Mouse (Mus musculus) cerebellum, postnatal 36 days (tissue): ENCODE measurements around the gene Phf10.
"Not testable (repeated sequence)": the region's sequence is repeated elsewhere in the genome, so short reads cannot be mapped to it uniquely, and the experiment has no call there.

ENCODE experiments used
- DNase-seq, 2 experiments: peaks; one replicate each; pipeline ENCODE4 v3.0.0; 2021 to 2022; ENCODE audit warnings: mixed read lengths in 2 of 2

The Phf10 gene

DNA sequence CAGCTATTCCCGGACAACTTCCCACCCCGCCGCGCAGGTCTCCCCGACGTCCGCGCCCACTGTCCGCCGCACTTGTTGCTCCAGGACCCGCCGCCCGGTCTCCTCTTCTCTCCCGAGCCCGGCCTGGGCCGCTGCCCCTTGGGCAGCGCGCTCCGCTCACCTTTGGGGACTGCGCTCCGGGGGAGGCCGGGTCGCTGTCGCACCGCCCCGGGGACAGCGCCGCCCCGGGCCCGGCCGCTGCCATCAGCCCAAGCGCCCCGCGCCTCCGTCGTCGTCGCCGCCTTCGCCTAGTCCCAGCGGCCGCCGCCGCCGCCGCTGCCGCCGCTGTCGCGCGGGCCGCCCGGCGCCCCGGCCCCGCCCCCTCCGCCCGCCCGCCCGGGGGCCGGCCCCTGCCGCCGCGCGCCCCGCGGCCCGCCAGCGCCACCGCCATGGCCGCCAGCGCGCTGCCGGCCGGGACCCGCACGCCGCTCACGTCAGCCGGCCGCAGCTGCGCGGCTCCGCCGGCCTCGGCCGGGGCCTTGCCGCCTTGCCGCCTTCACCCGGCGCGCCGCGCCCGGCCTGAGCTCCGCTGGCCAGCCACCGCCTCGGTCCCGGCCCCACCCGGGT, at the start of gene Phf10:
TSS of gene Phf10 (minus strand) at position 323 of the 606 bp plus-strand sequence.
- DNase-seq = peak; percentile 24 to 31

DNA sequence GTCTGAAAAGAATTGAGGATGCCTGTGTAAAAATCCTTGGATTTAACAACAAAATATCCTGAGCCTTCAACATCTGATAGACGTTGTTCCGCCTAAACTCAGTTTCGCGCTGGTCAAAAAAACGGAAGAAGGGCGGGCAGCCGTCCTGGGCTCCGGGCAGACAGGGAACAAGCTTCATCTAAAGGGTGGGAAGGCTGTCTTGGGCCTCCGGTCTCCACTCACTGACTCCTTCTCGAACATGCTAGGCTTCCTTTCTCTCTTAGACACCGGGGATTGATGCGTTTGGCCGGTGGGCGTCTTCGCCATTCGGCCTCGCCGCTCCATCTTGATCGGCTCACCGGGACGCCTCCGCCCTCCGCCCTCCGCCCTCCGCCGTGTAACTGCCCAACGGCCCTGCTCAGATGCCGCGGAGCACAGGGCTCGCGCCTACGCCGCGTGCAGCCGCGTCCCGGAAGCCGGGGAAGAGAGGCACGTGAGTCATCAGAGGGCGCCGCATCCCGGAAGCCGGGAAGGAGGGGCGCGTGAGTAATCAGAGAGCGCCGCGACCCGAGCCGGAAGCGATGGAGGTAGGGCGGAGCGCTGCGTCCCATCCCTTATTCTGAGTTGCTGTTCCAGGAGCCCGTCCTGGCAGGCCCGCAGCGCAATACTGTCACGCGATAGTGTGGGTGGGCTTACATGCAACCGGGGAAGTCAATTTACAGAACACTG, 48.8 kb upstream of the Phf10 start, which contains the start of gene Gm3435:
TSS of gene Gm3435 (plus strand) at position 471 of the 708 bp plus-strand sequence.
- DNase-seq = not testable (repeated sequence)

DNA sequence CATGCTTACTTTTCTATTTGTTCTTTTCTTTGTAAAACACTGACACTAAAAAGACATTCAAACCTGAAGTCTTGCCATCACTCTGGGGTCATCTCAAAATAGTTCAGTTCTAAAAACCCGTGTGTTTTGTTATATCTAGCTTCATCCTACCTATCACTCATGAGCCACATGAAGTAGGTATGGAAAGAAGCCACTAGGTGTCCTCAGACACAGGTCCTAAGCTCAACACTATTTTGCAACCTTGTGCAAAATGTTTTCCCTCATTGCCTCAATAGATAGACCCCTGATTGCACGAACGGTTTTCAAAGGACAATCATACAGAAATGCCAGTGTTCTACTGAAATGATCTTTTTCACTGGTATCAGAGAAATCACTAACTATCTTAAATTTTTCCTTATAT, 48.0 kb upstream of the Phf10 start:
- not testable (repeated sequence) for DNase-seq

DNA sequence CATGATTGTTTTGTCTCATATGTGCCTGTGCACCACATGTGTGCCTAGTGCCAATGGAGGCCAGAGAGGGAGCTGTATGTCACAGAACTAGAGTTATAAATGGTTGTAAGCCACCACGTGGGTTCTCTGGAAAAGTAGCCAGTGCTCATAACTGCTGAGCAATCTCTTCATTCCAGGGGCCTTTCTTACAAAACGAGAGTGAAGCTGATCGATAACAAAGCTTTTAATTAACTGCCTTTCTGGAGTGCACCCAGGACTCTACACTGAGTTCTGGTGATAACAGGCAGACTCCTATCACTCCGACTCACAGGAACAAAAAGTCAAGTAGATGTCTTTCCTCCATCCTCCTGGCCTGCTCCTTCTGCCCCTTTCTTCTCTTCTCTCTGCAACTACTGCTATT, 39.0 kb upstream of the Phf10 start:
- not testable (repeated sequence) for DNase-seq

DNA sequence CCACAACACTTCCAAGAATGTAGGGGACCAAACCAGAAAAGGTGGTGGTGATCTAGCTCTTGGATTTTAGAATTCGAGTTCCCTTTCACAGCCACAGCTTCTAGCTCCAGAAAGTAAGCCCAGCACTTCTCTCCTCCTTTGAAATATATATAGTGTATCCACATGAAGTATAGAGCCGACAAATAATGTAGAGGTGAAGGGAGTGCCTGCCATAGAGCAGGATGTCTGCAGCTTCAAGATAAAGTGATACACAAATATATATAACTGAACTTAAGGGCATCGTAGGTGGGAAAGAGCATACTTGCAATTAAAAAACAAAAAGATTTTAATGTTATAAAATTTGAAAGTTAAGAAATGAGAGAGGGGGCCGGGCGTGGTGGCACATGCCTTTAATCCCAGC, 33.1 kb upstream of the Phf10 start:
- DNase-seq = not testable (repeated sequence)

DNA sequence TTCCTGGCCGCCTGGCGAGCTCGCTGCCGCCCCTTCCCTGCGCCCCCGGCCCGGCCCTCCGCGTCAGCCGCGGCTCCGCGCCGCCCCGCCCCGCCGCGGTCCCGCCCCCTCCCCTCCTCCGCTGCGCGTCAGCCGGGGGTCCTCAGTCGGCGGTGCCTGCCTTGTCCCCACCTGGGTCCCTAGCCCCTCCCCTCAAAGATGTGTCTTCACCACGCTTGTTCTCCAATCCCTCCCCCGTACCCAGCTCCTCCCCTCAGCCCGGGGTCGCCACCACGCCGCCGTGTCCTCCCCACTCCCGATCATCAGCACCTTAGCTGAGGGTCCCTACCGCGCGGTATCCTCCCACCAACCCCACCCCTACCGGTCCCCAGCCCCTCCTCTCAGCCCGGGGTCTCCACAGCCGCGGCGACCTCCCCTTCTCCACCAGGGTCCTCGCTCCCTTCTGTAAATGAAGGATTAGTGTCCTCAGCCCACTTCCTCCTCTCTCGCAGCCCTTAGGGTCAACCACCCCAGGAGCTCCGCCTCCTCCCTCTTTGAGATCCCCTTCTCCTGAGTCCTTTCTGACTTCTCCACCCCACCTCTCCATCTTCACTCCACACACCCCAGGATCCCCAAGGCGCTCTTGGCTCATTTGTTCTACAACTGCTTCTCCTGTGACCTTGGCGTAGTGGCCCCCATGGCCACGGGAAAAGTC, 32.2 kb upstream of the Phf10 start:
- not testable (repeated sequence) for DNase-seq

DNA sequence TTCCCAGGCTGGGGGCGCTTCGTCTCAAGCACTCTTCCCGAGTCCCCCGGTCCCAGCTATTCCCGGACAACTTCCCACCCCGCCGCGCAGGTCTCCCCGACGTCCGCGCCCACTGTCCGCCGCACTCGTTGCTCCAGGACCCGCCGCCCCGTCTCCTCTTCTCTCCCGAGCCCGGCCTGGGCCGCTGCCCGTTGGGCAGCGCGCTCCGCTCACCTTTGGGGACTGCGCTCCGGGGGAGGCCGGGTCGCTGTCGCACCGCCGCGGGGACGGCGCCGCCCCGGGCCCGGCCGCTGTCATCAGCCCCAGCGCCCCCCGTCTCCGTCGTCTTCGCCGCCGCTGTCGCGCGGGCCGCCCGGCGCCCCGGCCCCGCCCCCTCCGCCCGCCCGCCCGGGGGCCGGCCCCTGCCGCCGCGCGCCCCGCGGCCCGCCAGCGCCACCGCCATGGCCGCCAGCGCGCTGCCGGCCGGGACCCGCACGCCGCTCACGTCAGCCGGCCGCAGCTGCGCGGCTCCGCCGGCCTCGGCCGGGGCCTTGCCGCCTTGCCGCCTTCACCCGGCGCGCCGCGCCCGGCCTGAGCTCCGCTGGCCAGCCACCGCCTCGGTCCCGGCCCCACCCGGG, 31.6 kb upstream of the Phf10 start:
- DNase-seq = not testable (repeated sequence)

DNA sequence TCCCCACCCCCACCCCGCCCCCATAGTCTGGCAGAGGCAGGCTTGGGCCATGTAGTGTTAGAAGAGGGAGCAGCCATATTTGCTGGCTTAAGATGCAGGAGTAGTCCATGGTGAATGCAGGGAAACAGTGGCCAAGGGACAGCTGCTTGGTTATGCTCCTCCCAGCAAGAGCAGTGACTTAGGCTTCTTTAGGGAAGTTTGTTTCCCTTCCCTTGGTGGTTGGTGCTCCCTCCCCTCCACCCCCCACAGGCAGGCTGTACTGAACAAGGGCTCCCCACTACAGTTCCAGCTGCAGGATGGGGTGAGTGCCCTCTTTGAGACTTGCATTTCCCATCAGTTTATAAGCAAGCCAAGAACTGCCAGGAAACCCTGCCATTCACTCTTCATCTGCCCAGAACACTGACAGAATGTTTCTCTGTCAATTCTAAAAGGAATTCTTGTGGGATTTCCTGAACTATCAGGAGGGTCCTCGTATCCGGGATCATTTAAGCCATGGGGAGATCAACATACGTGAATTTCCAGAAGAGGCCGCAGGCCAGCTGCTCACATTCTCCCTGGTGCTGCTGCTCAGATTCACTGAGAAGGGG, 29.1 kb upstream of the Phf10 start:
- not testable (repeated sequence) for DNase-seq

DNA sequence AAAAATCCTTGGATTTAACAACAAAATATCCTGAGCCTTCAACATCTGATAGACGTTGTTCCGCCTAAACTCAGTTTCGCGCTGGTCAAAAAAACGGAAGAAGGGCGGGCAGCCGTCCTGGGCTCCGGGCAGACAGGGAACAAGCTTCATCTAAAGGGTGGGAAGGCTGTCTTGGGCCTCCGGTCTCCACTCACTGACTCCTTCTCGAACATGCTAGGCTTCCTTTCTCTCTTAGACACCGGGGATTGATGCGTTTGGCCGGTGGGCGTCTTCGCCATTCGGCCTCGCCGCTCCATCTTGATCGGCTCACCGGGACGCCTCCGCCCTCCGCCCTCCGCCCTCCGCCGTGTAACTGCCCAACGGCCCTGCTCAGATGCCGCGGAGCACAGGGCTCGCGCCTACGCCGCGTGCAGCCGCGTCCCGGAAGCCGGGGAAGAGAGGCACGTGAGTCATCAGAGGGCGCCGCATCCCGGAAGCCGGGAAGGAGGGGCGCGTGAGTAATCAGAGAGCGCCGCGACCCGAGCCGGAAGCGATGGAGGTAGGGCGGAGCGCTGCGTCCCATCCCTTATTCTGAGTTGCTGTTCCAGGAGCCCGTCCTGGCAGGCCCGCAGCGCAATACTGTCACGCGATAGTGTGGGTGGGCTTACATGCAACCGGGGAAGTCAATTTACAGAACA, 17.4 kb upstream of the Phf10 start, which contains the start of the genes 9030025P20Rik and Gm3417:
TSS of gene 9030025P20Rik (plus strand) at position 107 of the 677 bp plus-strand sequence.
TSS of gene Gm3417 (minus strand) at position 429 of the 677 bp plus-strand sequence.
- DNase-seq = not testable (repeated sequence)

DNA sequence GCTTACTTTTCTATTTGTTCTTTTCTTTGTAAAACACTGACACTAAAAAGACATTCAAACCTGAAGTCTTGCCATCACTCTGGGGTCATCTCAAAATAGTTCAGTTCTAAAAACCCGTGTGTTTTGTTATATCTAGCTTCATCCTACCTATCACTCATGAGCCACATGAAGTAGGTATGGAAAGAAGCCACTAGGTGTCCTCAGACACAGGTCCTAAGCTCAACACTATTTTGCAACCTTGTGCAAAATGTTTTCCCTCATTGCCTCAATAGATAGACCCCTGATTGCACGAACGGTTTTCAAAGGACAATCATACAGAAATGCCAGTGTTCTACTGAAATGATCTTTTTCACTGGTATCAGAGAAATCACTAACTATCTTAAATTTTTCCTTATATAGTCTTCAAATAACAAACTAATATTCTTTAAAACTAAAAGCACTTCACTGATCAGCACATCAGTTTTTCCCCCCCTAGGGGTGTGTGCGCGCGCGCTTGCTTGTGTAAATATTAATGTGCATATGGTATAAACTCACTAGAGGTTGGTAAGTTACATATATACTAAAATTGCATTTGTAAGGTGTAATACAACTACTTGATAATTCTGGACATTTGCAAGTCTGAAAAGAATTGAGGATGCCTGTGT, 16.8 kb upstream of the Phf10 start:
- DNase-seq = not testable (repeated sequence)

DNA sequence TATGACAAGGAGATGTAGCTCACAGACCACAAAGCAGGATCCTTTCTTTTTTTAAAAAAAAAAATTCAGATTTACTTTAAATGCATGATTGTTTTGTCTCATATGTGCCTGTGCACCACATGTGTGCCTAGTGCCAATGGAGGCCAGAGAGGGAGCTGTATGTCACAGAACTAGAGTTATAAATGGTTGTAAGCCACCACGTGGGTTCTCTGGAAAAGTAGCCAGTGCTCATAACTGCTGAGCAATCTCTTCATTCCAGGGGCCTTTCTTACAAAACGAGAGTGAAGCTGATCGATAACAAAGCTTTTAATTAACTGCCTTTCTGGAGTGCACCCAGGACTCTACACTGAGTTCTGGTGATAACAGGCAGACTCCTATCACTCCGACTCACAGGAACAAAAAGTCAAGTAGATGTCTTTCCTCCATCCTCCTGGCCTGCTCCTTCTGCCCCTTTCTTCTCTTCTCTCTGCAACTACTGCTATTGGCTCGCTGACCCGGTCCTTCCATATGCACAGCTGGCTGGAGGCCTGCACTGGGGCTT, 7.4 kb upstream of the Phf10 start:
- DNase-seq = not testable (repeated sequence)

DNA sequence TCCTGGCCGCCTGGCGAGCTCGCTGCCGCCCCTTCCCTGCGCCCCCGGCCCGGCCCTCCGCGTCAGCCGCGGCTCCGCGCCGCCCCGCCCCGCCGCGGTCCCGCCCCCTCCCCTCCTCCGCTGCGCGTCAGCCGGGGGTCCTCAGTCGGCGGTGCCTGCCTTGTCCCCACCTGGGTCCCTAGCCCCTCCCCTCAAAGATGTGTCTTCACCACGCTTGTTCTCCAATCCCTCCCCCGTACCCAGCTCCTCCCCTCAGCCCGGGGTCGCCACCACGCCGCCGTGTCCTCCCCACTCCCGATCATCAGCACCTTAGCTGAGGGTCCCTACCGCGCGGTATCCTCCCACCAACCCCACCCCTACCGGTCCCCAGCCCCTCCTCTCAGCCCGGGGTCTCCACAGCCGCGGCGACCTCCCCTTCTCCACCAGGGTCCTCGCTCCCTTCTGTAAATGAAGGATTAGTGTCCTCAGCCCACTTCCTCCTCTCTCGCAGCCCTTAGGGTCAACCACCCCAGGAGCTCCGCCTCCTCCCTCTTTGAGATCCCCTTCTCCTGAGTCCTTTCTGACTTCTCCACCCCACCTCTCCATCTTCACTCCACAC, 583 bp upstream of the Phf10 start:
- DNase-seq = not testable (repeated sequence)

DNA sequence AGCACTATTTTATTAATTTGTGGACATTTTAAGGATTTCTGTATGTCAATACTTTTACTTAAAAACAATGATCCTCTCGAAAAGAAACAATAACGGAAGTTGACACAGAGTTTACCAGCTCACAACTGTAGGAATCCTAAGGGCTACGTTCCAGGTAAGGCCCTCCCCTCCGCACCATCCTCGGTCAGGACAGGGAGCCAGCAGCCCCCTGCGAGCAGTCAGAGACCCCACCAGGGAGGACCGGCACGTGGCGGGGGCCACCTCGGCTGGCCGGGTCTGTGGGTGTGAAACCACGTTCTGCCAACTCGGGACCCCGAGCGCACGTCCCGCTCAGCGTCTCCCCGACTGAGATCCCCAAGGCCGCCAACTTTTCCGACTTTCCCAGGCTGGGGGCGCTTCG, 553 bp downstream of the Phf10 start:
- DNase-seq = peak; percentile 8 to 20

DNA sequence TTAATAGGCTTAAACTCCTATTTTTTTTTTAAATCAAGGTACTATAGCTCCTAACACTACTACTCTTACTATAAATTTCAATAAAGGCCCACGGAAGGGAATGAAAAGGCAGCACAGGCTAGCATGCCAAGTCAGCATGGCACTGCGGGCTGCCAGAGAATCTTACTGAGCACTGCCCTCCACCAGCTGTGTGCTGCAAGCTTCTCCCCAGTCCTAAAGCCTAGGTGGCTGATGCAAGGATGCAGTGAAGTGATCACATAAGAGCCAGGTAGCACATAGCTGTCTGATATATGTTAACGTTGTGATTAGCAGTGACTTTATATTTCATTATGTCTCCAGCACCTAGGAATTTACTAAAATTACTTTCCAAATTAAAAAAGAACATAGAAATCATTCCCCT, 1.1 kb downstream of the Phf10 start:
- no peak for DNase-seq

DNA sequence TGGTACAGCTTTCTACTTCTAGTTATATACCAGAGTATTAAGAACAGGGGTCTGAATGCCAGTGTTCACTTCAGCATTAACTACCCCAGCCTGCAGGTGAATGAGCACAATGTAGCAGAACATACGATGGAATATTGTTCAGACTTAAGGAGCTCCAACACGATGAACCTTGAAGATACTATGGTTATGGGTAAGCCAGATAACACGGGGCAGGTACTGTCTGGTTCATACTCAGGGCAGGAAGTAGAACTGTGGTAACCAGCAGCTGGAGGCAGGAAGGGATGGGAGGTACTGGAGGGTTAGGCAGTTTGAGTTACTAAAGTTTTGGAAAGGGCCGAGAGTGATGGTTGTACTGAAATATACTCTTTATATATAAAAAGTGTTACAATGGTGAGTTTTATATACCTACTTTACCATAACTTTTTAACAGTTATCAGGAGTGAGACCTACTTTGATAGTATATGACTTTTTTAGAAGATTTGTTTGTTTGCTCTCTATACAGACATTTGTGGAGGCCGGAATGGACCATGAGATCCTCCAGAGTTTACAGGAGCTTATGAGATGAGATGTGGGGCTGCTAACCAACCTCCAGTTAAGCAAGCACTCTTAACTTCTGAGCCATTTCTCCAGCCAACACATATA, 2.3 kb downstream of the Phf10 start:
- DNase-seq = no peak

DNA sequence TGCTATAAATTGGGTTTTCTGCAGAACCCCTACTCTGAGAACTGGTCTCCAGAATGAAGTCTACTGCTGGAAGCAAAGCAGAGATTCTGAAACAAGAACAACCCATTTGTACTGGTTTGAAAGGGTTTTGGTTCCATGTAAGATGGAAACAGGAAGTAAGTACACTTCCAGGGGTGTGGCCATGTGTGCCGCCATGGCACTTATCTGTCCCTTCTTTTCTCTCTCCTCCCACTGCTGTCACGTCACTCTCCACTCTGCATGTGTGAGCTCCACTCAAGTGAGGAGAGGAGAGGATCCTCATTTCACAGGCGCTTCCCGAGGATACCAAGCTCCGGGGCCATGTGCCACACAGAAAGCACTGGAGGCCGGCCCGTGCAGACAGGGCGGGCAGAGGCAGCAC, 7.6 kb downstream of the Phf10 start:
- no peak for DNase-seq

DNA sequence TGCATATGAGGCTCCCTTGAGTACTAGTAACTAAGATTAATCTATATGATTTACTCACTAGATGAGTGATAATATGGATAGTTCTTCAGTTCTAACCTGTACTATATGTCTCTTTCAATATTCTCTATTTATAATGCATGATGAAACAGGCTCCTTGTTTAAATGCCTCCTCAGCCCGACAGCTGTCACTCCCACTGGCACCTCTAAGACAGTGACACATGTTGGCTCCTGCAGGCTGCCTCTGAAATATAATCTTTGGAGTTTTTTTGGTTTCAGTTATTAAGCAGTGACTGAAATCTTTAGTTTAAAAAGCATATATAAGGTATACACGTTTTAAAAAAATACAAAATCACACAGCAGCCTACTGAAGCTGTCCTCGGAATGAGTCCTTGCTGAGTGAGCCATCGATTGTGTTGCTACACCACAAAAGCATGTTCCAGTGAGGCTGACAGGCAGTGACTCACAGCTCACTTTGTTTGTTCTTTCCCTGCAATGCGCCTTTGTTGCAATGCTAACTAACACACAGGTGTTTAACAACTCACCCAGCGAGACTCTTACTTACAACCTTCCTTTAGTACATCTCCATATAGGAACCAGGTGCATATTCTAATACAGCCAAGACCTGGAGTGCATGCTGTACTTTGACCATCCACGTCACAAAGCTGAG, 11.8 kb downstream of the Phf10 start:
- no peak for DNase-seq

DNA sequence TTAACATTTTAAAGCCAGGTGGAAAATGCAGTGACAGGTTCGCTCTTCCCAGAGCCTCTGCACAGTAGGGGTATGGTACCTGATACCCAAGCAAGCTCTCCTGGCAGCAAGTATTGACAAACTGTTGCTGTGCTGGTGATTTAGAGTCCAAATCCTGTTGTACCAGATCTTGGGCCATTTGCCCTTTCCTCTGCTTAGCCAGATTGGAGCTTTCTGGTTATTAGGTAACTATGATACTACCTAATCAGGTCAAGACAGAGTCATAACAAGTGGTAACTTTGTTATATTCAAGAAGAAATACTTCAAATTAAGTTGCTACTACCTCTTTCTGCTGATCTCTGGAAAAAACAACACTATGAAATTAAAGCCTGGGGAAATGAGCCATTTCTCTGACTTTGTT, 16.5 kb downstream of the Phf10 start:
- DNase-seq = no peak

DNA sequence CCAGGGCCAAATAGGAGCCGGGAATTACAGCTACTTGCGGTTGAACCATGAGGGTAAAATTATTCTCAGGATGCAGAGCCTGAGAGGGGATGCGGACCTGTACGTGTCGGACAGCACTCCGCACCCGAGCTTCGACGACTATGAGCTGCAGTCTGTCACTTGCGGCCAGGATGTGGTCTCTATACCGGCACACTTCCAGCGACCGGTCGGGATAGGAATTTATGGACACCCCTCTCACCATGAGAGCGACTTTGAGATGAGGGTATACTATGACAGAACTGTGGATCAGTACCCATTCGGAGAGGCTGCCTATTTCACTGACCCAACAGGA, 17.4 kb downstream of the Phf10 start:
- no peak for DNase-seq
